Mouse (Mus musculus): ENCODE results near the gene Gm49721. TPM values are rescaled to one million over a fixed set of nuclear protein-coding genes. Genes with fewer than 3 reads are reported as not detected.
A peak's percentile ranks its signal among the peaks of the same experiment; 100 is the strongest.
"Not testable (repeated sequence)": the region's sequence is repeated elsewhere in the genome, so short reads cannot be mapped to it uniquely, and the experiment has no call there.

The Gm49721 gene
- polyA plus RNA-seq, 1 experiment from 2014 or later: 0.36 TPM

GRCm38 (mm10) chr17:7074494-7074893 lies 95.8 kb downstream of the Gm49721 start:
- H3K9ac ChIP-seq; H3K4me2 ChIP-seq; H3K9me3 ChIP-seq (ENCODE audit: low read depth, low read length); ATAC-seq (ENCODE audit: insufficient read depth); H3K27me3 ChIP-seq (ENCODE audit: insufficient read depth, low read length); H3K4me1 ChIP-seq (ENCODE audit: insufficient read depth); H3K4me3 ChIP-seq (ENCODE audit: low read depth, low read length); H3K36me3 ChIP-seq (ENCODE audit: insufficient read depth); H3K27ac ChIP-seq (ENCODE audit: low read depth): not testable (repeated sequence)
- TF ChIP-seq CTCF (IDR thresholded peaks at IDR 0.05; ENCODE audit: low read depth): peak; percentile 68
- peak; percentile 15 for DNase-seq
- 29% methylated on average over 3 of the region's 3 CpGs for WGBS

DNA sequence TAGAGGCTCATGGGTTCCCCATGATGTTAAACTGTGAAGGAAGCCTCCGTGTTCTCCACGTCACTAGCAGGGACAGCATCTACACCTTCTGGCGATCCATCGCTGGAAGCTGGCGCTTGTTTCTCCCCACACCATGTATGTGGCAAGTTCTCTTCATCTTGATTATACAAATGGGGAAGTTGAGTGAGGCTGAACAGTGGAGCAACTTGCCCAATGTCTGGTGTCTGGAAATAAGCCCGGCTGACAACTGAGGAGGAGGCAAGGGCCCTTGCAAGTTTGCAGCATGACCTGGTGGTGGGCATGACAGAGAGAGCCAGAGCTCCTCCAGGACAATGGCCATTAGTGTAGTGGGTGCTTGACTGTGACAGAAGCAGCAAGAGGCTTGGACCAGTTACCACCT lies 96.8 kb downstream of the Gm49721 start:
- not testable (repeated sequence) for H3K27me3 ChIP-seq (ENCODE audit: insufficient read depth, low read length); ATAC-seq (ENCODE audit: insufficient read depth); DNase-seq; H3K27ac ChIP-seq (ENCODE audit: low read depth); H3K4me3 ChIP-seq (ENCODE audit: low read depth, low read length); H3K36me3 ChIP-seq (ENCODE audit: insufficient read depth); H3K4me1 ChIP-seq (ENCODE audit: insufficient read depth); H3K9me3 ChIP-seq (ENCODE audit: low read depth, low read length); H3K4me2 ChIP-seq; H3K9ac ChIP-seq
- WGBS: 79% methylated on average over 5 of the region's 6 CpGs

DNA sequence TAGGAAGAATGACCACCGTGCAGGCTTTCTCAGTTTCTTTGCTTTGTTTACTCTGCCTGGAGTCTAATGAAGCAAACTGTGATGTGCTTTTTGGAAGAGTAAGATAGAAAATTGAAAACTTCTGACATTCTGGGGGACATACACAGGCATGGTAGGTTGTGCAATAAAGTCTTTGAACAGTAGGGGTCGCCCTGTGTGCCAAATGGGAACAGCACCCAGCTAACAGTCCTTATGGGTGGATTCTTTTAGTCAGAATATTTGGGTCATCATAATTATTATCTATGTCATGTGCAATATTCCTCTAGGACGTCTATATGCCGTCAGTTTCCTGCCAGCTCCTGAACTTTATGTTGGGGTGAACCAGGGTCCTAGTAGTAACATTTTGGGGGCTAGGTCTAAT lies 100.9 kb downstream of the Gm49721 start:
- not testable (repeated sequence) for H3K9me3 ChIP-seq (ENCODE audit: low read depth, low read length); H3K36me3 ChIP-seq (ENCODE audit: insufficient read depth); H3K9ac ChIP-seq; H3K4me2 ChIP-seq; H3K4me1 ChIP-seq (ENCODE audit: insufficient read depth); ATAC-seq (ENCODE audit: insufficient read depth); H3K27ac ChIP-seq (ENCODE audit: low read depth); H3K4me3 ChIP-seq (ENCODE audit: low read depth, low read length); H3K27me3 ChIP-seq (ENCODE audit: insufficient read depth, low read length); DNase-seq
- TF ChIP-seq CTCF (IDR thresholded peaks at IDR 0.05; ENCODE audit: low read depth): peak; percentile 34; the same call in 1 of the 2 replicates
- WGBS: 0% methylated on average over 1 of the region's 4 CpGs

DNA sequence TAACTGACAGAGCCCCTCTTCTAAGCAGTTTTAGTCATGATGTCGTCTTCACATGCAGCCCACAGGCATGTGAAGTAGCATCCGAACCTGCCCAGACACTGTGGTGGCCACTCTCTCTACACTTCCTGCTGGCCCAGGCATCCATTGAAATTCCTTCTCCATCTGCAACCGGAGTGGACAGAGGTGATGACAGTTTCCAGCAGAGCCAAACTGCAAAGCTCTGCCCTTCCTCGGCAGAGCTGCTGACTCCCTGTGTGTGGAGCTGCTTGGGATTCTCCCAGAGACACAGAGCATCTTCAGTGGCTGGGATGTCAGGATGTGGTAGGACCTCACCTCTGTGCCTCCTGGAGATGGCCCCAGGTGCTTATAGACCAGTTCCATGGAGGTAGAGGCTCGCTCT lies 105.8 kb downstream of the Gm49721 start:
- H3K9ac ChIP-seq; DNase-seq; H3K27me3 ChIP-seq (ENCODE audit: insufficient read depth, low read length); ATAC-seq (ENCODE audit: insufficient read depth); H3K9me3 ChIP-seq (ENCODE audit: low read depth, low read length); H3K4me2 ChIP-seq; H3K4me1 ChIP-seq (ENCODE audit: insufficient read depth); H3K36me3 ChIP-seq (ENCODE audit: insufficient read depth); H3K27ac ChIP-seq (ENCODE audit: low read depth); H3K4me3 ChIP-seq (ENCODE audit: low read depth, low read length): not testable (repeated sequence)
- no CpG with 5 or more reads among the region's 5 CpGs for WGBS

- not testable (repeated sequence) for DNase-seq; ATAC-seq (ENCODE audit: insufficient read depth); H3K4me3 ChIP-seq (ENCODE audit: low read depth, low read length); H3K27me3 ChIP-seq (ENCODE audit: insufficient read depth, low read length); H3K4me1 ChIP-seq (ENCODE audit: insufficient read depth); H3K9me3 ChIP-seq (ENCODE audit: low read depth, low read length); H3K4me2 ChIP-seq; H3K27ac ChIP-seq (ENCODE audit: low read depth); H3K36me3 ChIP-seq (ENCODE audit: insufficient read depth); H3K9ac ChIP-seq
- WGBS: no CpG with 5 or more reads among the region's 12 CpGs
Measured at GRCm38 (mm10) chr17:7085469-7086168, 106.9 kb downstream of the Gm49721 start.

DNA sequence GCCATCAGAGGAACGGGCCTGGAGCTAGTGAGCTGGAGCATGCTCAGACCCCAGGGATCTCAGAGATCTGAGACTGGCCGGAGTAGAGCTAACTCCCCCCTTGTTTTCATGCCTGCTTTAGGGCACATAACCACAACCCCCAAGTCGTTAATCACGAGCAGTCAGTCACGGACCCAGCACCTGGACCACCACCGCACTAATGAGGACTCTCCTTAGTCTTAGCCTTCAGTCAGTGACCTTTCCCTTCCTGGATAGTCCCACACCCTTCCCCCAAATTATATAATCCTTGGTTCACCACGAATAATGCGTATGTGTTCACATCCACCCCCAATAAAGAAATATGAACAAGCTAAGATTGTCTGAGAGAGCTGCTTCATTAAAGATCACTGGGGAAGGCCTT lies 108.1 kb downstream of the Gm49721 start:
- H3K27me3 ChIP-seq (ENCODE audit: insufficient read depth, low read length); H3K36me3 ChIP-seq (ENCODE audit: insufficient read depth); H3K4me3 ChIP-seq (ENCODE audit: low read depth, low read length); H3K9ac ChIP-seq; H3K9me3 ChIP-seq (ENCODE audit: low read depth, low read length); H3K27ac ChIP-seq (ENCODE audit: low read depth); H3K4me2 ChIP-seq; ATAC-seq (ENCODE audit: insufficient read depth); DNase-seq; H3K4me1 ChIP-seq (ENCODE audit: insufficient read depth): not testable (repeated sequence)
- WGBS: 70% methylated on average over 6 of the region's 8 CpGs

Other genes with a start within 250 kb of the Gm49721 start
- 97.1 and 97.3 TPM in 2 replicates for gene Ezr, start 196.1 kb upstream of the Gm49721 start, polyA plus RNA-seq (2014; fragmentation: Nextera tagmentation; extraction: Ambion mirVana)
- gene Rsph3b, start 30.2 kb upstream of the Gm49721 start, polyA plus RNA-seq (2014; fragmentation: Nextera tagmentation; extraction: Ambion mirVana): 35.6 and 37.1 TPM in 2 replicates
- gene Tagap1, start 17.7 kb upstream of the Gm49721 start, polyA plus RNA-seq (2014; fragmentation: Nextera tagmentation; extraction: Ambion mirVana): 58.6 and 61.4 TPM in 2 replicates
- gene Rnaset2b, start 8.3 kb upstream of the Gm49721 start, polyA plus RNA-seq (2014; fragmentation: Nextera tagmentation; extraction: Ambion mirVana): 220 and 234 TPM in 2 replicates
- not detected in 2 replicates for gene Gm1604a, start 46.7 kb downstream of the Gm49721 start, polyA plus RNA-seq (2014; fragmentation: Nextera tagmentation; extraction: Ambion mirVana)
- 15.1 and 16.9 TPM in 2 replicates for gene Rps6ka2, start 191.2 kb downstream of the Gm49721 start, polyA plus RNA-seq (2014; fragmentation: Nextera tagmentation; extraction: Ambion mirVana)